ENCODE assay signal across 8 mouse cellular contexts in the genomic region with DNA sequence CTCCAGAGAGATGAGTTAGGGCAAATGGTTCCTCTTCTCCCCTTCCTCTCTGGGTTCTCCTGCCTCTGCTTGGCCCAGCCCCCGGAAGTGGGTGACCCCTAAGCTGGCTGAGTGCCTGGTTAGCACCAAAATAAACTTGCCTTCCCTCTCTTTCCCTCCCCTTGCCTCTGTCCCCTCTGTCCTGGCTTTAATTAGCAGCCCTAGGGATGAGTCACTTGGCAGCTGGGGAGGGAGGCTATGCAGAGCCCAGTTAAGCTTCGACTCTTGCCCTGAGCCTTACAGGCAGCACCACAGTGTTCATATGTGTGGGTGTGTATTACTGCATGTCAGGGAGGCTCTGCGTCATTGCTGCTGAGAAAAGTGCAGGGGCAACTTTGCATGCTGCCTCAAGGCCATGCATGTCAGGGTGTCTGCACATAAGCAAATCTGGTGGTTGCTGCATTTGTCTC. TPM values are rescaled to one million over a fixed set of nuclear protein-coding genes. Genes with fewer than 3 reads are reported as not detected.
DNase-seq lines count a peak whose midpoint lies in the region; ATAC-seq lines count a peak whose summit lies in the region.

No protein-coding gene starts in this region.

- peaks cover 16 to 41% of the 10 kb centered on the region in 2 experiments for H3K4me1 ChIP-seq in heart, embryonic 14.5 days (ENCODE audit: control insufficient read depth in 2 of 2, insufficient read depth in 2 of 2, low read length in 2 of 2)

- no peak overlapping the region for H3K9ac ChIP-seq in heart, embryonic 14.5 days (ENCODE audit: low read length)

- H3K4me2 ChIP-seq in heart, embryonic 14.5 days (ENCODE audit: low read length): 0 out of 2 replicates have a peak overlapping the region, but pooled peaks have one; percentile 29

- intact Hi-C loops in left cerebral cortex, postnatal 4 days (cut with DNase I): no loop called here

- H3K27me3 ChIP-seq in heart, embryonic 14.5 days (ENCODE audit: control insufficient read depth, insufficient read depth, low read length): peaks cover 21% of the 10 kb centered on the region
- no peaks in the 10 kb centered on the region for H3K27me3 ChIP-seq in splenic B cell, adult 2 months (ENCODE audit: control insufficient read depth, insufficient read depth, low read length, poor library complexity, severe bottlenecking)

- H3K36me3 ChIP-seq in heart, embryonic 14.5 days (ENCODE audit: control insufficient read depth, insufficient read depth, low read length): no peaks in the 10 kb centered on the region
- no peaks in the 10 kb centered on the region for H3K36me3 ChIP-seq in splenic B cell, adult 2 months (ENCODE audit: control insufficient read depth, insufficient read depth, low read length, poor library complexity, severe bottlenecking)

- H3K9me3 ChIP-seq in heart, embryonic 14.5 days (ENCODE audit: control insufficient read depth, low read length): no peaks in the 10 kb centered on the region

- no peak overlapping the region for H3K4me3 ChIP-seq in heart, embryonic 14.5 days (ENCODE audit: control insufficient read depth in 1 of 2, insufficient read depth in 1 of 2, low read depth in 1 of 2, low read length in 2 of 2)

- ATAC-seq in common myeloid progenitor, adult 5-6 weeks (replicated peaks; ENCODE audit: low read depth, poor library complexity, severe bottlenecking): peak; percentile 81
- ATAC-seq in heart, embryonic 14.5 days (ENCODE audit: insufficient number of reproducible peaks, insufficient read depth, low FRiP score, low read depth): peak; percentile 74

- peak overlapping the region; percentile 73 to 81 for H3K27ac ChIP-seq in heart, embryonic 14.5 days (replicated peaks in 1 of 2; ENCODE audit: control insufficient read depth in 1 of 2, insufficient read depth in 1 of 2, low read depth in 2 of 2, low read length in 2 of 2)

- 26% methylated on average over 3 of the region's 3 CpGs for WGBS in heart, embryonic 14.5 days

- peak; percentile 73 for DNase-seq in layer of hippocampus, adult 9-11 months
- no peak for DNase-seq in layer of hippocampus, postnatal 36 days
- peak; percentile 82 for DNase-seq in NIH3T3 (ENCODE audit: low read depth)
- peak; percentile 31 for DNase-seq in left cerebral cortex, postnatal 4 days
- peak; percentile 60 for DNase-seq in splenic B cell, adult 2 months (ENCODE audit: low read depth, low spot score)
- no peak for DNase-seq in yolk sac, embryonic 10.5 days (ENCODE audit: low spot score)

RNA-seq across cellular contexts. Expression of a gene that starts 28.4 kb away (rescaled TPM):
- total RNA-seq in layer of hippocampus, postnatal 36 days (2021): 100 to 1,000 TPM; 157 to 165 TPM
- 1.1 and 3.7 TPM in 2 replicates for total RNA-seq in common myeloid progenitor, adult 5-6 weeks (2017)
- 45.0 and 45.9 TPM in 2 replicates for polyA plus RNA-seq in heart, embryonic 14.5 days (2014; fragmentation: Nextera tagmentation; extraction: Ambion mirVana)
- 10 to 100 TPM; 50.3 to 56.7 TPM for total RNA-seq in left cerebral cortex, postnatal 4 days (2021)

Comparison
In these comparisons a context has a peak if more than half of its experiments do, and no peak if none do; other contexts are left out.
1. DNase-seq: peak in layer of hippocampus, adult 9-11 months (single experiment), NIH3T3 (single experiment), left cerebral cortex, postnatal 4 days (single experiment) and splenic B cell, adult 2 months (single experiment); none in layer of hippocampus, postnatal 36 days (0 of 2) and yolk sac, embryonic 10.5 days (single experiment).
2. RNA of a gene that starts 28.4 kb away (total RNA-seq): 157 to 165 TPM in layer of hippocampus, postnatal 36 days and 50.3 to 56.7 TPM in left cerebral cortex, postnatal 4 days; 1.1 to 3.7 TPM in common myeloid progenitor, adult 5-6 weeks; every median in the first group is over 10 times any median in the second.